Mouse (Mus musculus) adrenal gland, adult 2 months (tissue): Measurements from ENCODE around the gene Dtnb. TPM values are rescaled to one million over a fixed set of nuclear protein-coding genes. Genes with fewer than 3 reads are reported as not detected.
"Not testable (repeated sequence)": the region's sequence is repeated elsewhere in the genome, so short reads cannot be mapped to it uniquely, and the experiment has no call there.

ENCODE experiments used
- DNase-seq: peaks from one replicate; pipeline ENCODE4 v3.0.0; 2021
- polyA plus RNA-seq: library from polyadenylated mRNA; depleted of rRNA; stranded (reverse); fragments of >200 nt; gene quantifications from 2 replicates; pipeline ENCODE4 v1.2.3, GENCODE M21; 2012
- total RNA-seq, 2 experiments: library from RNA; stranded (reverse); gene quantifications; 2 replicates each; pipeline ENCODE4 v1.2.3; 2021

Gene Dtnb
- total and polyA plus RNA-seq, 3 experiments: 24.9 to 38.2 (median 31.2) TPM

DNA sequence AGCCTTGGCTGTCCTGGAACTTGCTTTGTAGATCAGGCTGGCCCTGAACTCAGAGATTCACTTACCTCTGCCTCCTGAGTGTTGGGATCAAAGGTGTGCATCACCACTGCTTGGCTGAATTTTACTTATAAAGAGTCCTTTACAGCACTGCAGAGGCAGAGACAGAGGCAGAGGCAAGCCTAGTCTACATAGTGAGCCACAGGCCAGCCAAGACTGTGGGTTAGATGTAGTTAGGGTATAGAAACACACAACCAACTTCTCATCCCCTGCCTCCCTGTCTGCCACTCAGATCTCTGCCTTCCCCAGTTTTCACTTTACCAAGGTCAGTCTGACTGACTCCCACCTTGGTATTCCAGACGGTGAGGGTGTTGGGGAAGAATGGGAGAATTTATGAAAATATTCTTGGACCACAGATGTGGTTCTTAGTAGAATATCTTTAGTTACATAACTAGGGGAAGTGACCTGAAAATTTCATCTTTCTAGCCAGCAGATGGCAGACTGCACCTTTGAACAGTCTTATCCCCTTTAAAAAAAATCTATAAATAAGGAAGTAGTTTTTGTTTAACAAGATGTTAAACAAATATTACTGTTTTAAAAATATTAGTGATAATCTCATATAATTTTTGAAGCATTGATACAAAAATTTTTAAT lies 88.9 kb downstream of the Dtnb start:
- DNase-seq: no peak

GRCm38 (mm10) chr12:3662660-3663059 lies 90.5 kb downstream of the Dtnb start:
- no peak for DNase-seq

- peak; percentile 25 for DNase-seq
These were observed 91.2 kb downstream of the Dtnb start for GRCm38 (mm10) chr12:3663386-3663785.

DNA sequence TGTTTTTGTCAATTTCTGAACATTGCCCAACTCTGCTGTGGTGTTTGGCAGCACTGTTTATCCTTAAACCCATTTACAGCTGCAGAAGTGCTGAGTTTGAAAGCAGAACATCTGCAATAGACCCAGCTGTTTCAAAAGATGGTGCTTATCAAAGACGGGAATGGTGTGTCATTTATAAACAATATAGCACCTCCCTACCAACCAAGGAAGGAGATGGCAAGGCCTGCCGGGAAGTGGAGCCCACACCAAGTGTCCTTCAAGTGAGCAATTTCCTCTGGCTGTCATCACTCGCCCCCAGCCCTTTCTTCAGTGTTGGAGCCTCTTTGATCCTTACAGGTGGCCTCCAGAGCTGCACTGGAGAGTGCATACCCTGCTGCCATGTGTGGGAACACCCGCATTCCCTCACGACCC lies 97.8 kb downstream of the Dtnb start:
- DNase-seq: no peak

DNA sequence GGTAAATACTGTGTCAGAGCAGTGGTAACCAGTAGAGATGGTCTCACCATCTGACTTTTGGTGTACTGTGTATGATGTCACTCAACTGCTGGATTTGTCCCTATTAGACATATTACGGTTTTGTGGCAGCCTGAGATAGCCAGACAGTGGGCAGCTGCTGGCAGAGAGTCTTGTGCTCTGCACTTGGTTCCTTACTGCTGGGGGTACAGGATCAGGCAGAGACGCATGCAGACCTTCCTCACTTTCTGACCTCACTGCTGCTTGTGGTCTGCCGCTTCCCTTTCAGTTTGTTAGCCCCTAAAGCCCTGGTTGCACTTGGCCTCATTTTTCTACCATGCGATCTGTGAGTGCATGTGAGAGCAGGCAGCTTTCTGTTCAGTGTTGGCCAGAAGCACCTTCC lies 98.9 kb downstream of the Dtnb start:
- no peak for DNase-seq

DNA sequence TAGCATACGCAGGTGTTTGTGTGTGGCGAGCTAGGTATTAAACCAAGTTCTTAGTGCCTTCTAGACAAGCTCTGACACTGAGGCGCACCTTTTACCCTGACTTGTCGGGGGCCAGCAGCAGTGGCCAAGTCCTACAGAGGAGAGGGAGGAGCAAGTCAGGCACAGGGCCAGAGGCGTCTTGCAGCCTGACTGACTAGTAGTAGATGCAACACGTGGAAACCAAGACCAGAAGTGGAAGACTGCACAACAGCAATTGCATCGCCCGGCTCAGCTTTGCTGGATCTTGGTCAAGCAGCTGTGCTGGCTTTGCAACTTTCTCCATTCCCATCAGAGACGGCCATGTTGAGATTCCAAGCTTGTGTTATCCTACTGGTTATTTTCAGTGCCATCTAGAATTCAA lies 100.6 kb downstream of the Dtnb start:
- DNase-seq: no peak

GRCm38 (mm10) chr12:3673886-3674285 lies 101.7 kb downstream of the Dtnb start:
- DNase-seq: no peak

DNA sequence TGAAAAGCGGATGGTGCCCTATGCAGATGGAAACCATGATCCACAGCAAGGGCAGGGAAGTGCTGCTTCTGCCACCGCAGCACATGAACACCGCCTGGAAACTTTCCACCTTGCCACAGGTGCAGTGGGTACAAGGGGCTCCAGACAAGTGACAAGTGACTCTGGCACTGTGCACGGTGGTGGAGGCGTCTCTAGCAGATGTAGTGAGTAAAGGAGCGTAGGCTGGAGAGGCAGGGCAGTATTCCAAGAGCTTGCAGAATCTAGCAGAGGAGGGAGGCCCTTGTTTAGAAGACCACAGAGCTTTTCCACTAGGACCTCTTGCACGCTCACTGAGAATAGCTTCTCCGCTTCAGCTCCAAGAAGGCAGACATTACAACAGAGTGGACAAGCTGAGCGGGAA lies 102.7 kb downstream of the Dtnb start:
- DNase-seq: no peak

GRCm38 (mm10) chr12:3680721-3681120 lies 108.5 kb downstream of the Dtnb start:
- DNase-seq: no peak

- no peak for DNase-seq
These were observed 110.9 kb downstream of the Dtnb start for GRCm38 (mm10) chr12:3683041-3683440.

DNA sequence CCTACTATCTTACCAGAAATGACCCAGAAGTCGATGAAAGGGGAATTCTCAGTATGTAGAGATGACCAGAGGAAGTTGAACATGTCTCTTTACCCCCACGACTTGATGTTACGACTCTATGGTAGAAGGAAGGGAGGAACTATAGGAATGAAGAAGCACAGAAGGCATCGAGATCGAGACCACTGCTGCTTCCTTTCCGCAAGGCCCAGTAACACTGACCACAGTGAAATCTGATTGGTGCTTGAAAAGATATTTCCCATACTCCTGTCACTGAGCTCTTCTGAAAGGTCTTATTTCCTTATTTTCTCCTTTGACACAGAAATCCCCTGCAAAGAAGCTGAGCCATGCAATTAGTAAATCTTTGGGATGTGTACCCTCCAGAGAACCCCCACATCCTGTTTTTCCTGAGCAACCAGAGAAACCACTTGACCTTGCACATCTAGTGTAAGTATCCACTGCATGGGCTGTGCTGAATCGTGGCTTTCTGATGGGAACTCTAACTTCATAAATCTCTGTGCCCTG lies 114.3 kb downstream of the Dtnb start:
- no peak for DNase-seq

DNA sequence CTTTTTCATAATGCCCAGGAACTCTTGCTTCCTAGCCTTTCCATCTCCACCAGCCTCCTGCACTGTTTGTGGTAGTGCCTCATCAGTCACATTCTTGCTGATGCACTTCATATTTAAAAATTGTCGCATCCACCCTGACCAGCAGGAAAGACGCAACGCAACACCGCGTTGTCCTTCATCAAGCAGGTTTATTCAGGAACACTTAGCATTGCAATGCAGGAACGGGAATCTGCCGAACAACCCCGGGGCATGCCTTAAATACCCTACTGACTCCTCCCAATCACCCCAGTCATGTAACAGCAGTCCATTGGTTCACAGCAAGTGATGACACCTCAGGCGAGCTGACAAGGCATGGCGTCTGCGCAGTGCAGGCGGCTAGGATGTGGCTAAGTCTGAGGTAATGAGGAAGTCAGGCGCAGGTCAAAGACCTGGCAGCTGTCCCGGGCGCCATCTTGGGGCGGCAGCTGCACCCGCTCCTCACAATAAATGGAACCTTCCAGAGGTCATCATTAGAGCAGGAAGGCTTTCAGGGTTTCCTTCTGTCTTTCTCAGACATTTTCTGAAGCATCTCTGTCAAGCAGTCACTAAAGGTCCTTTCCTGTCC lies 118.8 kb downstream of the Dtnb start:
- not testable (repeated sequence) for DNase-seq

DNA sequence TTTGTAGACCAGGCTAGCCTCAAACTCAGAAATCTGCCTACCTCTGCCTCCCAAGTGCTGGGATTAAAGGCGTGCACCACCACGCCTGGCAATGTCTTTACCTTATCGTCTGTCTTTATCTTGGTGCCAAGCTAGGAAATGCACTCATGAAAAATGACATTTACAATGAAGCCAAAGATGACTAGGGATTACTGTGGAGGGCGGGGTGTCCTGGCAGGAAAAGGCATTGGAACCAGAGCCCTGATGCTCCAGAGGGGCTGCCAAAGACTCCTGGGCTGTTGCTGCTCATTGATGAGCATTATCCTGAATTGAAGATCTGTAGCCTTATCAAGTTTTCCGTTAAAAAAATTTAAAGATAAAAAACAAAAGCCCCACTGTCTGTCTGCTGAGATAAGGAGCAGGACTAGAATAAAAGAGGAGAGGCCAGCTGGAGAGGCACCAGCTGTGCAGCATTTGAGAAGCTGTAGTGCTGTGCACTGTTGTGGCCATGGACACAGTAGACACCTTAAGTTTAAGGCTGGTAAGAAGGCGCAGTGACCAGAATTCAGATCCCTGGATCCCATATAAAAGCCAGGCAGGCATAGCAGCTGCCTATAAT lies 120.7 kb downstream of the Dtnb start:
- no peak for DNase-seq

- peak; percentile 35 for DNase-seq
These were observed 123.7 kb downstream of the Dtnb start for GRCm38 (mm10) chr12:3695741-3696501.

- peak; percentile 30 for DNase-seq
These were observed 128.3 kb downstream of the Dtnb start for GRCm38 (mm10) chr12:3700503-3700902.

GRCm38 (mm10) chr12:3702903-3703302 lies 130.7 kb downstream of the Dtnb start:
- no peak for DNase-seq

- DNase-seq: no peak
These were observed 147.1 kb downstream of the Dtnb start for GRCm38 (mm10) chr12:3719151-3719721.

DNA sequence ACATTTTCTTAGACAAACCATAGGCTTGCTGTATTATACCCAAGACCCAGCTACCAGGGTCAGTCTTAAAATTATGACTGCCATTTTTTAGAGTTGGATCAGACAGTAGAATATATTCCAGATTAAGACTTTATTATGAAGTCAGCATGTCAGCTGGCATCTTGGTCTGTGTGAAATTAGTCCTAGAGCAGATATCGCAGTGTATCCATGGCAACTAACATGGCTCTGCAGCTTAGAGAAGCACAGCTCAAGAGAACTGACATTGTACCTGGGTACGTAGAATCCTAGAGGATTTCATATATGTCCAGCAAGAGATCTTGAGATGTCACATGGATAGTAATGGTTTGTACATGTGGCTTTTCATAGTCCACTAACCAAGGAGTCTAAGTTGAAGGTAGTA lies 148.3 kb downstream of the Dtnb start:
- no peak for DNase-seq

GRCm38 (mm10) chr12:3723762-3724161 lies 151.6 kb downstream of the Dtnb start:
- peak; percentile 55 for DNase-seq

GRCm38 (mm10) chr12:3724822-3725370 lies 152.7 kb downstream of the Dtnb start:
- no peak for DNase-seq

GRCm38 (mm10) chr12:3729521-3730075 lies 157.4 kb downstream of the Dtnb start:
- peak; percentile 55 for DNase-seq
